ENCODE assay signal across 23 mouse cellular contexts in genomic region chr5:120454756-120455337, GRCm38 (mm10). TPM values are rescaled to one million over a fixed set of nuclear protein-coding genes. Genes with fewer than 3 reads are reported as not detected.
DNase-seq lines count a peak whose midpoint lies in the region; ATAC-seq lines count a peak whose summit lies in the region.
"Had no signal": no experiment of that assay in that cellular context is flagged by ENCODE, and none has a peak within 500 bp of the region (broad histone marks: within the 10 kb centered on the region; RNA-seq: fewer than 3 reads in every experiment).

No protein-coding gene starts in this region.

- ATAC-seq in hindbrain, embryonic 13.5 days (ENCODE audit: low FRiP score) = no peak
- ATAC-seq in hindbrain, embryonic 11.5 days (ENCODE audit: low FRiP score) = no peak
- ATAC-seq in neural tube, embryonic 11.5 days (ENCODE audit: insufficient read depth, low FRiP score, low TSS enrichment) = no peak
- ATAC-seq in monocyte, adult 5-6 weeks (replicated peaks; ENCODE audit: insufficient number of reproducible peaks, low FRiP score, low TSS enrichment, poor library complexity, severe bottlenecking) = no peak
- ATAC-seq: forebrain, embryonic 16.5 days; liver, embryonic 12.5 days had no signal

- H3K9me3 ChIP-seq in hindbrain, embryonic 13.5 days = no peaks in the 10 kb centered on the region
- H3K9me3 ChIP-seq in hindbrain, embryonic 11.5 days (ENCODE audit: control insufficient read depth, low read length) = no peaks in the 10 kb centered on the region
- H3K9me3 ChIP-seq in neural tube, embryonic 11.5 days (ENCODE audit: control insufficient read depth, low read length) = no peaks in the 10 kb centered on the region
- no peaks in the 10 kb centered on the region for H3K9me3 ChIP-seq in limb, embryonic 10.5 days (replicated peaks)
- H3K9me3 ChIP-seq: G1E; liver, embryonic 12.5 days; lung, embryonic 15.5 days had no signal

- no peak for DNase-seq in hindbrain, embryonic 11.5 days (ENCODE audit: low spot score)
- DNase-seq in neural tube, embryonic 11.5 days (ENCODE audit: low spot score) = no peak
- no peak for DNase-seq in neural tube, embryonic 10.5 days (ENCODE audit: extremely low spot score, low spot score)
- DNase-seq in limb, embryonic 10.5 days (ENCODE audit: low spot score) = no peak
- DNase-seq in testis, postnatal 10 days (ENCODE audit: low spot score) = peak; percentile 56
- DNase-seq in adrenal gland, postnatal 14 days = no peak
- DNase-seq: B cell, adult 2 months; cerebellum, adult 9-11 months; embryo, embryonic 11 days; heart, adult 11 months; kidney, postnatal 4 days; thymus, postnatal 25 days had no signal

- 66% methylated on average over 14 of the region's 14 CpGs for WGBS in hindbrain, embryonic 13.5 days
- 74% methylated on average over 14 of the region's 14 CpGs for WGBS in hindbrain, embryonic 11.5 days
- WGBS in neural tube, embryonic 11.5 days = 45% methylated on average over 14 of the region's 14 CpGs
- WGBS in limb, embryonic 10.5 days = 49% methylated on average over 14 of the region's 14 CpGs

- peak overlapping the region; percentile 56; the same call in 1 of the 2 replicates for H3K9ac ChIP-seq in hindbrain, embryonic 13.5 days
- no peak overlapping the region for H3K9ac ChIP-seq in hindbrain, embryonic 11.5 days (ENCODE audit: low read depth, low read length)
- H3K9ac ChIP-seq in neural tube, embryonic 11.5 days (ENCODE audit: low read length) = peak overlapping the region; percentile 22; the same call in 1 of the 2 replicates
- H3K9ac ChIP-seq: liver, embryonic 12.5 days; lung, embryonic 15.5 days had no signal

- no peak overlapping the region for H3K4me3 ChIP-seq in hindbrain, embryonic 13.5 days
- H3K4me3 ChIP-seq in hindbrain, embryonic 11.5 days (ENCODE audit: low read depth, low read length) = no peak overlapping the region
- no peak overlapping the region for H3K4me3 ChIP-seq in neural tube, embryonic 11.5 days (ENCODE audit: low read depth, low read length)
- H3K4me3 ChIP-seq in limb, embryonic 10.5 days = 0 out of 2 replicates have a peak overlapping the region, but pooled peaks have one; percentile 15
- H3K4me3 ChIP-seq: liver, embryonic 12.5 days; lung, embryonic 15.5 days had no signal

- H3K4me2 ChIP-seq in hindbrain, embryonic 13.5 days = peak overlapping the region; percentile 4; the same call in 1 of the 2 replicates
- H3K4me2 ChIP-seq in hindbrain, embryonic 11.5 days (replicated peaks; ENCODE audit: low read depth, low read length) = no peak overlapping the region
- H3K4me2 ChIP-seq in neural tube, embryonic 11.5 days (ENCODE audit: low read depth) = 0 out of 2 replicates have a peak overlapping the region, but pooled peaks have one; percentile 14
- H3K4me2 ChIP-seq: liver, embryonic 12.5 days; lung, embryonic 15.5 days had no signal

- H3K27ac ChIP-seq in hindbrain, embryonic 13.5 days = peak overlapping the region; percentile 71
- H3K27ac ChIP-seq in hindbrain, embryonic 11.5 days (ENCODE audit: low read depth, low read length) = no peak overlapping the region
- H3K27ac ChIP-seq in neural tube, embryonic 11.5 days (ENCODE audit: low read depth, low read length) = peak overlapping the region; percentile 39; the same call in 1 of the 2 replicates
- no peak overlapping the region for H3K27ac ChIP-seq in limb, embryonic 10.5 days
- H3K27ac ChIP-seq: liver, embryonic 12.5 days; lung, embryonic 15.5 days had no signal

- no peaks in the 10 kb centered on the region for H3K36me3 ChIP-seq in hindbrain, embryonic 13.5 days
- no peaks in the 10 kb centered on the region for H3K36me3 ChIP-seq in hindbrain, embryonic 11.5 days (ENCODE audit: control insufficient read depth, insufficient read depth, low read length)
- H3K36me3 ChIP-seq in neural tube, embryonic 11.5 days (ENCODE audit: control insufficient read depth, insufficient read depth, low read length) = no peaks in the 10 kb centered on the region
- no peaks in the 10 kb centered on the region for H3K36me3 ChIP-seq in limb, embryonic 10.5 days
- H3K36me3 ChIP-seq: liver, embryonic 12.5 days; lung, embryonic 15.5 days had no signal

- H3K4me1 ChIP-seq in hindbrain, embryonic 13.5 days (replicated peaks) = peaks cover 13% of the 10 kb centered on the region; the same call in 1 of the 2 replicates
- no peaks in the 10 kb centered on the region for H3K4me1 ChIP-seq in hindbrain, embryonic 11.5 days (replicated peaks; ENCODE audit: control insufficient read depth, insufficient read depth, low read length)
- 0 out of 2 replicates have a peak, but pooled peaks cover 5% of the 10 kb centered on the region for H3K4me1 ChIP-seq in neural tube, embryonic 11.5 days (ENCODE audit: control insufficient read depth, insufficient read depth, low read length)
- peaks cover 14% of the 10 kb centered on the region for H3K4me1 ChIP-seq in limb, embryonic 10.5 days
- H3K4me1 ChIP-seq: lung, embryonic 15.5 days had no signal

- H3K27me3 ChIP-seq in hindbrain, embryonic 13.5 days = peaks cover 23% of the 10 kb centered on the region
- no peaks in the 10 kb centered on the region for H3K27me3 ChIP-seq in hindbrain, embryonic 11.5 days (ENCODE audit: control insufficient read depth, insufficient read depth, low read length)
- 0 out of 2 replicates have a peak, but pooled peaks cover 3% of the 10 kb centered on the region for H3K27me3 ChIP-seq in neural tube, embryonic 11.5 days (ENCODE audit: control insufficient read depth, insufficient read depth, low read length)
- peaks cover 57% of the 10 kb centered on the region for H3K27me3 ChIP-seq in limb, embryonic 10.5 days (ENCODE audit: low read depth, poor library complexity, severe bottlenecking)

RNA-seq across cellular contexts. Expression of gene Sdsl, which starts 17.8 kb away (rescaled TPM):
- 6.4 and 6.7 TPM in 2 replicates for polyA plus RNA-seq in hindbrain, embryonic 13.5 days (2015; fragmentation: Nextera tagmentation; extraction: Ambion mirVana)
- polyA plus RNA-seq in hindbrain, embryonic 11.5 days (2014; fragmentation: Nextera tagmentation; extraction: Ambion mirVana) = 5.8 and 6.7 TPM in 2 replicates
- 5.3 and 5.9 TPM in 2 replicates for polyA plus RNA-seq in neural tube, embryonic 11.5 days (2014; fragmentation: Nextera tagmentation; extraction: Ambion mirVana)
- polyA plus RNA-seq in limb, embryonic 10.5 days (2016; fragmentation: Nextera tagmentation; extraction: Ambion mirVana) = 5.2 and 5.6 TPM in 2 replicates
- total RNA-seq in monocyte, adult 5-6 weeks (2017) = not detected in 3 replicates
- total RNA-seq in adrenal gland, postnatal 14 days (2021) = 43.0 and 43.7 TPM in 2 replicates

RNA-seq across cellular contexts. Expression of gene Sds, which starts 21.5 kb away (rescaled TPM):
- polyA plus RNA-seq in hindbrain, embryonic 13.5 days (2015; fragmentation: Nextera tagmentation; extraction: Ambion mirVana) = not detected in 2 replicates
- polyA plus RNA-seq in hindbrain, embryonic 11.5 days (2014; fragmentation: Nextera tagmentation; extraction: Ambion mirVana) = not detected in 2 replicates
- polyA plus RNA-seq in neural tube, embryonic 11.5 days (2014; fragmentation: Nextera tagmentation; extraction: Ambion mirVana) = not detected in 2 replicates
- polyA plus RNA-seq in limb, embryonic 10.5 days (2016; fragmentation: Nextera tagmentation; extraction: Ambion mirVana) = not detected in 2 replicates
- not detected in 3 replicates for total RNA-seq in monocyte, adult 5-6 weeks (2017)
- total RNA-seq in adrenal gland, postnatal 14 days (2021) = 3.5 and 28.1 TPM in 2 replicates
- total RNA-seq: G1E; layer of hippocampus, postnatal 14 days; left cerebral cortex, postnatal 14 days had no signal
- polyA plus RNA-seq: forebrain, embryonic 16.5 days; G1E; liver, embryonic 12.5 days; lung, embryonic 15.5 days had no signal

RNA-seq across cellular contexts. Expression of gene Lhx5, which starts 23.3 kb away (rescaled TPM):
- 48.9 and 50.7 TPM in 2 replicates for polyA plus RNA-seq in hindbrain, embryonic 13.5 days (2015; fragmentation: Nextera tagmentation; extraction: Ambion mirVana)
- 36.1 and 41.6 TPM in 2 replicates for polyA plus RNA-seq in hindbrain, embryonic 11.5 days (2014; fragmentation: Nextera tagmentation; extraction: Ambion mirVana)
- polyA plus RNA-seq in neural tube, embryonic 11.5 days (2014; fragmentation: Nextera tagmentation; extraction: Ambion mirVana) = 29.9 and 31.2 TPM in 2 replicates
- not detected in 2 replicates for polyA plus RNA-seq in limb, embryonic 10.5 days (2016; fragmentation: Nextera tagmentation; extraction: Ambion mirVana)
- total RNA-seq in monocyte, adult 5-6 weeks (2017) = not detected in 3 replicates
- not detected in 2 replicates for total RNA-seq in adrenal gland, postnatal 14 days (2021)
- total RNA-seq: adrenal gland, postnatal 4 days; gastrocnemius, adult 18-20 months had no signal
- polyA plus RNA-seq: G1E; heart, embryonic 16.5 days; liver, embryonic 12.5 days had no signal

RNA-seq across cellular contexts. Expression of gene Plbd2, which starts 48.6 kb away (rescaled TPM):
- polyA plus RNA-seq in hindbrain, embryonic 13.5 days (2015; fragmentation: Nextera tagmentation; extraction: Ambion mirVana) = 31.8 and 32.3 TPM in 2 replicates
- polyA plus RNA-seq in hindbrain, embryonic 11.5 days (2014; fragmentation: Nextera tagmentation; extraction: Ambion mirVana) = 20.5 and 22.1 TPM in 2 replicates
- 33.3 and 33.6 TPM in 2 replicates for polyA plus RNA-seq in neural tube, embryonic 11.5 days (2014; fragmentation: Nextera tagmentation; extraction: Ambion mirVana)
- polyA plus RNA-seq in limb, embryonic 10.5 days (2016; fragmentation: Nextera tagmentation; extraction: Ambion mirVana) = 41.3 and 43.1 TPM in 2 replicates
- total RNA-seq in monocyte, adult 5-6 weeks (2017) = 8.9 to 11.3 TPM (median 11.2 TPM) in 3 replicates
- 63.6 and 70.5 TPM in 2 replicates for total RNA-seq in adrenal gland, postnatal 14 days (2021)

RNA-seq across cellular contexts. Expression of gene Slc8b1, which starts 56.1 kb away (rescaled TPM):
- polyA plus RNA-seq in hindbrain, embryonic 13.5 days (2015; fragmentation: Nextera tagmentation; extraction: Ambion mirVana) = 2.5 and 4.1 TPM in 2 replicates
- polyA plus RNA-seq in hindbrain, embryonic 11.5 days (2014; fragmentation: Nextera tagmentation; extraction: Ambion mirVana) = 1.5 and 2.1 TPM in 2 replicates
- 2.9 and 4.9 TPM in 2 replicates for polyA plus RNA-seq in neural tube, embryonic 11.5 days (2014; fragmentation: Nextera tagmentation; extraction: Ambion mirVana)
- polyA plus RNA-seq in limb, embryonic 10.5 days (2016; fragmentation: Nextera tagmentation; extraction: Ambion mirVana) = 3.7 and 4.4 TPM in 2 replicates
- total RNA-seq in monocyte, adult 5-6 weeks (2017) = 72.9 to 104 TPM (median 90.4 TPM) in 3 replicates
- 33.5 and 35.6 TPM in 2 replicates for total RNA-seq in adrenal gland, postnatal 14 days (2021)

Comparison
In these comparisons a context has a peak if more than half of its experiments do, and no peak if none do; other contexts are left out.
1. H3K27ac ChIP-seq: peak in hindbrain, embryonic 13.5 days (single experiment) and neural tube, embryonic 11.5 days (single experiment); none in hindbrain, embryonic 11.5 days (single experiment) and limb, embryonic 10.5 days (single experiment).
2. RNA of gene Lhx5, which starts 23.3 kb away (polyA plus RNA-seq): 48.9 to 50.7 TPM in hindbrain, embryonic 13.5 days, 36.1 to 41.6 TPM in hindbrain, embryonic 11.5 days and 29.9 to 31.2 TPM in neural tube, embryonic 11.5 days; not detected in limb, embryonic 10.5 days; every median in the first group is over 10 times any median in the second.